Mouse (Mus musculus): ENCODE data around the gene Foxj1.

- TF ChIP-seq CTCF (IDR thresholded peaks at IDR 0.05; ENCODE audit: low read depth, low read length) (no peak), POLR2A (IDR thresholded peaks at IDR 0.05; ENCODE audit: borderline replicate concordance, low read depth, low read length) (no peak)
These were observed 42.8 kb downstream of the Foxj1 start for GRCm38 (mm10) chr11:116292401-116292800.

All from bone marrow macrophage, adult 2 months (primary cell).